Mouse (Mus musculus) retina, postnatal 7 days (tissue): ENCODE measurements around the gene Cd4.

Experiments
- DNase-seq: peaks from one replicate; pipeline ENCODE4 v3.0.0-alpha.2; 2012; ENCODE audit warnings: low read depth, low spot score

The Cd4 gene

DNA sequence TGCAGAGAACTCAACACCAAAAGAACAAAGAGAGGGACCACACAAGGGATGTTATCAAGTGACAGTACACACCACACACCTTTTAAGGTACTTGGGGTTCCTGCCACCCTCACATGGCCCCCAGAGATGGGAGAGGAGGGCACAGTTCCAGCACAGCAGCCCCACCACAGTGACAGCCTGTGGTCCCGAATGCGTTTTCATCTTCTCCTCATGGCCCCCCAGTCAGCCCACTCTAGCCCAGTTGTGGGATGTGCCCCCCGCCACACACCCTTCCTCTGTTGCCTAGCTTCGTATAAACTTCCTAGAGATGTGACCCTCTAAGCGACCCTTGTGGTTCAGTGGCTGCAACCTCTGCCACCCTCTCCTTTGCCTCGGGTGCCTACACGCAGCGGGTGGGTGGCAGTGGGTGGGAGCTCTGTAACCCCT, 2.1 kb downstream of the Cd4 start:
- DNase-seq = no peak

DNA sequence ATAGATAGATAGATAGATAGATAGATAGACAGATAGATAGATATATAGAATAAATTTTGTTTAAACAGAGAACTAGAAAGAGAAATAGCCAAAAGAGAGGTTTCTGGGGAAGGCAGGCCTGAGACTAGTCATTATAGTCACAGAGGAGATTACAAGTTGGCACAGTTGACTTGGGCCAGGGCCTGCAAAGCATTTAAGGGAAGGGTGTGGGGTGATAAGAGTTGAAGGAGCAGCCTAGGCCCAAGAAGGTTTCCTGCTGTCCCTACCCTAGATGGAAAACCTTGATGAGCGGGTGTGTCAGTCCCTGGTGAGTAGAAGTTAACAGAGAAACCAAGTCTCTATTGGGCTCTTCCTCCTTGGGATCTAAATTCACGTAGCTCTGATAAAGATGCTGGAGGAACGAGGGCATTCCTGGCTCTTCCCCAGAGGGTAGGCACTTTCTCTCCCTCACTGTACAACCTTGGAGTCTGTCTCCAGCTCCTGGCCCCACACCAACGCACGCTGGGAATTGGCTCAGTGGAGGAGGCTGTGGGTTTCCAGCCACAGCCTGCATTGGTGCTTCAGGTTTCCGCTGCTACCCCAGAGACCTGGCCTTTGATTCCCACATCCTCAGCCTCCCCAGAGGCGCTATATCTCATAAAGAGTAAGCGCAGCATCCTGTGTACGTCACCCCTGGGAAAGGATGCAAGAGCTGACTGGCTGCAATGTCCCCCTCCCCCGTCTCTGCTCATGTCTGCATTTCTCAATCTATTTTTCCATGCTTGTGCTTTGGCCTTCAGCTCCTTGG, 3.1 kb downstream of the Cd4 start:
- no peak for DNase-seq

DNA sequence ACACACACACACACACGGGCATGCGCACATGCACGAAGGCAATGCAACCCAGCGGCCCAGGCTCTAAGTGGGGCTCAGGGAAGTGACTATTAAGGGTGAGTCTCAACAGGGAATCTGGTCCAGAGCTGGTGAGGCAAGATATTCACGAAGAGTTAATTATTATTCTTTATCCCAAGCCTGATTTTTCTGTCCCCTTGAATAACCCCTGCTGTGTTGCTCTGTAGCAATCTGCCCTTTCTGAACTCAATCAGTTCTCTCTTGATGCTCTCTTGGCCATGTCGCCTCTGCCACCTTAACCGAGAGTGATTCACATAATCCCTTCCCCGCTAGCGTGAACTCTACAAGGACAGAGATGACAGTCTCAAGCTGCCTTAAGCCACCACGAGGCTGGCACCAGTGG, 4.7 kb downstream of the Cd4 start:
- DNase-seq = no peak

DNA sequence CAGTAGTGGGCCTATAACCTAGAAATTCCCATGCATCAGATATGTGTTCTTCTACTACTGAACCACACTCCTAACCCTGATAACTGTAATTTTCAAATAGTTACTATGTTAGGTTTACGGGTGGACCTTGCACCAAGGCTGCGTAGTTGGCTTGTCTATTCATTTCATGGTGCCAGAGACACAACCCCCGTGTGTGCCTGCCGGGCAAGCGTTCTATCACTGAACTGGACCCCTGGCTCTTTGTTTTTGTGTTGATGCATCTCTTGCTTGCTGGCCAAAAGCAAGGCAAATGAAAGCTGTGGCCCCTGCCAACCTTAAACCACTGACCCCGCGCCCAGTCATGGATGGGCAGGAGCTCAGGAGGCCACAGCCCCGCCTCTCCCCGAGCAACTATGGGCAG, 6.2 kb downstream of the Cd4 start:
- DNase-seq = no peak

DNA sequence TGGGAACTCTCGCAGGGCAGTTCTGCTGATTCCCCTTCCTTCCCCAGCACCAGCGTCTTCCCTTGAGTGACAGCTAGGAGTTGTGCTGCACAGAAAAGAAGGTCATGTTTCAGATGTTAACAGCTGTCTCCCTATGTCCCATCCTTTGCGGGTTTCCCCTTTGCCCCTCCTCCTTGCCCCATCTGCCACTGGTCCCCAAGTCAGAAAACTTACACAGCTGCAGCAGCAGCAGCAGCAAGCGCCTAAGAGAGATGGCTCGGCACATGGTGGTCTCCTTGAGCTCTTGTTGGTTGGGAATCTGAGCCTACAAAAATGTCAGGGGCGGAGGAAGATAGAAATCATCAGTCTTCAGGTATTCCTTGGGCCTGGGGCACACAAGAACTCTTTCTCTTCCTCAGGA, 8.6 kb downstream of the Cd4 start:
- DNase-seq = no peak

DNA sequence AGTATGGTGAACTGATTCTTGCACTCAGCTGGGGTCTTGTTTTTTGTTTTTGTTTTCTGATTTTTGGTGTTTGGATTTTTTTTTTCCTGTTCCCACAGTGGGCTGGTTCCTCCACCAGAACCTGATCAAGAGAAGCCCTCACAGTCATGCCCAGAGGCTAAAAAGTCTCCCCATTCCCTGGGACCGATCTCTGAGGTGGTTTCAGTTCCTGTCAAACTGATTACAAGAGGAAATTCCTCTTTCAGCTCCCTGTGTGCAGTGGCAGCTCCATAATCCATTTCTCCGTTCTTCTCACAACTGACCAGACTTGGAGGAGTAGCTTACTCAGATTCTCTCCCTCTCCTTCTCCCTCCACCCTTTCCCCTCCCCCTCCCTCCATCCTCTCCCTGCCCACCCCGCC, 13.7 kb downstream of the Cd4 start:
- DNase-seq = no peak

DNA sequence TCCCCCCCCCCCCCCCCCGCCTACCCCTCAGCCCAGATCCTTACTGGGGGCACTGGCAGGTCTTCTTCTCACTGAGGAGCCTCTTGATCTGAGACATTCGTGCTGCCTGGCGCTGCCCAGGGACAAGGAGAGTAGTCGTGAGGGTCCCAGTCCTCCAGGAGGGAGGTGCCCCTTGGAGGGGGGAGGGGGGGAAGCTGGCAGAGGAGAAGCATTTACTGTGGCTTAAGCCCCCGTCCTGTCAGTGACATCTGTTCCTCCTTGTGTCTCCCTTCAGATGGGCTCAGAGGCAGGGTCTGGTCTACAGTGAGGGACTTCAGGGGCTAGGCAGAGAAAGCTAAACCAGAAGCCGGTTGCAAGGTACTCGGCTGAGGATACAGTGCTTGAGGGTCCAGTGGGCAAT, 21.5 kb downstream of the Cd4 start:
- no peak for DNase-seq

DNA sequence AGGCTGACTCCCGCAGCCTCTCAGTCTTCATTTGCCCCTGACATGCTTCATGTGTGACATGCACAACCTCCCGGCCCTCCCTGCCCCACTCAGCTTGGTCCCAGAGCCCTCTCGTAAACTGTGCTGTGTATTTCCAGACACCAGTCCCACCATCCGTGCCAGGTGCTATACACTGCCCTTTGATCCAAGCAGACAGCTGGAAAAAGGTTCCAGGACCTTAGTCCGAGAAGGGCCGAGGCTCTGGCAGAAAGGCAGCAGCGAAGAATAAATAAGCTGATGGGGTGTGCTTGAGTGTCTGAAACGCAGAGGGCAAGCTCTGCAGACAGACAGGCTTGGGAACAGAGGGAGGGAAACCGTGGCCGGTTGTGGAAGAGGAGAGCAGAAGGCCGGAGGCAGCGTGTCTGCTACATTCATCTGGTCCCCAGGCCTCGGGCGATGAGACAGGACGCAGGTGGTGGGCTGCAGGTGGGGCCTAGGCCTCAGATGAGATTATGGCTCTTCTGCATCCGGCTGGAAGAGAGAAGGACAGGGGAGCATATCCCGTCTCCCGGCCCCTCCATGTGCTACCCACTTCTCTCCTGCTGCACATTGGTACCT, 22.2 kb downstream of the Cd4 start:
- DNase-seq = no peak

DNA sequence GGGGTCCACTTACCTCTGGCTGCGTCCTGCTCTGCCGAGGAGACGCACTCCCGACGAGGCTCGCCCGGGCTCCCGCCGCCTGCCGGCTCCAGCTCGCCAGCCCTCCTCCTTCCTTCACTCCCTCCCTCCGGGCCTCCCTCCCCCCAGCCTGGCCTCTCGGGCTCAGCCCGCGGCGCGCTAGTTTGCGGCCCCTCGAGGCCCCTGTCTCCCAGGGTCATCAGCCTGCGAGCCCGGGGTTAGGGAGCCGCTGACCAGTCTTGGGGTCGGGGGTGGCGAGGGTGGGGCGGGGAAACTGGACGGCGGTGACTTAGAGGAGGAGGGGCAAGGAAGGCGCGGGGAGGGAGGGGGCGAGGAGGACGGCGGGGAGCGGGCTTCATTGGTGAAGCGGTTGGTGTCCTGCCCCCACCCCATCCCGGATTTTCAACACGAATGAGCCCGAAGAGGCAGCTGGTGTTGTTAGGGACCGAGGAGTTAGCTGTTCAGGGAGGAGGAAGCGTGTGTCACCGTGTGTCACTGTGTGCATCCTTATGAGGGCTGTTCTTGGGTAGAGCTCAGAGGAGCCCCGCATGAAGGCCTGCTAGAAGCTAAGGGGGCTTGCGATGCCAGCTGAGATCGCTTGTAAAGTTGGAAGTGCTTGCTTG, 24.2 kb downstream of the Cd4 start, which contains the start of gene Gpr162:
TSS of gene Gpr162 (minus strand) at position 326 of the 641 bp plus-strand sequence.
- no peak for DNase-seq

DNA sequence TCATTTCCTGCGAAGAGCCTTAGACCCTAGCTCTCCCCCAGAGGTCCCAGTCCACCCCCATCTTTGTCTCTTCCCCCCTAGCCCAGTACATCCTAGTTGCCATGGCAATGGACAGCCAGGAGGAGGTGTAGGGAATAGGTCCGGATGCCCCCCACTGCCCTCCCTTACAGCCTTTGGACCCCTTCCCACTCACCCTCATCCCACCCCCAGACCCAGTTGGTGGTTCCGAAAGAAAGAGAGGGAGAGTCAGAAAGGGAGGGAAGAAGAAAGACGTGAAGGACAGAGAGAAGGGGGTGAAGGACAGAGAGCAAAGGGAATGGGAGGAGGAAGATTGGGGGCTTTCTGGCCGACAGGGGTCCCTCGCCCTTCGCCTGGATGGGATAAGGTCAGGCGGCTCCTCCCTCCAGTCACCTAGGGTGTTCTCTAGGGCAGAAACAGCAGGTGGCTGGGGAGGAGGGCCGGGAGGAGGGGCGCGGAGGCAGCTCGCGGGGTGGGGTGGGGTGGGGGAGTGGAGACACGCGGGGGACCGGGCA, 24.8 kb downstream of the Cd4 start:
- DNase-seq = no peak

DNA sequence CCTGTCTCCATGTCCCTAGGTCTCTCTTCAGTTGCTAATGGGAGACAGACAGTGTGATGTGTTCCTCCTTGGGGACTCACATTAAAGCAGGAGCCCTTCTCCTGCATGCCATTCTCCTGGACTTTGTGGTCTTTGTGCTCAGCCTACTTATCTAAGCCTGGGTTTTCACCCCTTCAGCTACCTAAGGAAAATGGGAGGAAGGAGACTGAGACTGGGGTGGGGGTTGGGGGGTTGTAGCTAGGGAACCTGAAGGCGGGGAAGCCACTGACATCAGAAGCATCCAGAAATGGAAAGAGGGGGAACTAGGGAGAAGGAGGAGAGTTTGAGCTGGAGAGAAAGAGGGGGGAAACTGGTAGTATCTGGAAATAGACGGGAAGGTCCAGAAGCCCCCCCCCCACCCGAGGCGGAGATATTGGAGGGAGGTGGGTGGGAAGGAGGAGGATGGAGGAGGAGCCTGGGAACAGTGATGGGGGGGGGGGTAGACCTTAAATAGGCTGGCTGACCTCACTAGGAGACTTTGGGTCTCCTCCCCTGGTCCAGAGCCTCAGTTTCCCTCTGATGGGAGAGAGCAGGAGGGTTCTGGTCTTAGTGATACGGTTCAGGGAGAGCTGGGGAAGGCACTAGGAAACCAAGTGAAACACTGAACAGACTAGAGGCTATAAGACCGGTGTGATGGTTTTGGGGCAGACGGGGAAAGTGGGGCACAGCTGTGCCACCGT, 25.5 kb downstream of the Cd4 start:
- no peak for DNase-seq

DNA sequence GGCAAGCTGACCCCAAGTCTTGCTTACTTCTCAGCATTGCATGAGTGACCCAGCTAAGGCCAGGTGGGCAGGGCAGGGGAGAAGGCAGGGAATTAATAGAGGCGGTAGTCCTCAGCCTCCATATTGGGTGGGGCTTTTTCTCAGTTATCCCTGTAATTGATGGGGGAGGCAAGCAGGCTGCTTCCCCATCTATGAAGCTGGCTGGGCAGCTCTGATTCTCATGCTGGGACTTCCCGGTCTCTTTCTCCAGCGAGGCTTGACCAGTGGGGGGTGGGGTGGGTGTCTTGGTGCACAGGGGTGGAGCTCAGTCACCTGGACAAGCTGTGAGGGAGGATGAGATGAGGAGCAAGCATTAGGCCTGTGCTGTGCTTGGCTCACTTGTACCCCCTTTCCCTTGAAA, 26.2 kb downstream of the Cd4 start:
- no peak for DNase-seq

DNA sequence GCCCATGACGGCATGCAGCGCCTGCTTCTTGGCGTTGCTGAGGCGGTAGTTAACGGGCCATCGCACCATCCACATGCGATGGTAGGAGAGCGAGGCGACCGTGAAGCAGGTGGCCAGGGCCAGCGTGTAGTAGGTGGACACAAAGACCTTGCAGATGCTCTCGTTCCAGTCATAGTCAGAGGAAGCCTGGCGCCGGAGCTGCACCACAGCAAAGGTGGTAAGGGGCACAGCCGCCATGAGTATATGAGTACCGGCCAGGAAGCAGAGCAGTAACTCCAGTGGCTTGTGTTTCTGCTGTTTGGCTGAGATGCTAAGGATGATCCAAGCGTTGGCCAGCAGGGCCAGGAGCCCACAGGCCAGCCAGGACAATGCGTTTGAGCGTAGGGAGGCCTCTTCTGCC, 26.8 kb downstream of the Cd4 start:
- DNase-seq = no peak

DNA sequence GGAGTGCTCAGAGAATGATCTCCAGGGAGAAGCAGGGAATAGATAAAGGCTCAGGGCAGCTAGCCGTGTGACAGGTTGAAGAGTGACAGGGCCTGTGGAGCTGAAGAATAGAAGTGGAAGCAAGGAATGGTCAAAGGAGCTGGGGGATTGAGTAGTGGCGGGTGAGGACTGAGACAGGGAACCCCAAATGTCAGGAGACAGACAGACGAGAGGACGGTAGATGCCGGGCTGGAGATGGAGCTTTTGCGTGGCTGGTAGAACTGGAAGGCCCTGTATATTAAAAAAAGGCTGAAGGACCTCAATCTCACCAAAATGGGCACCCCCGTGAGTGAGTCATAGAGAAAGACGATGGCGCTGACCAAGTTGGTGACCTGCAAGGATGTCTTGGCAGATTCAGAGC, 27.5 kb downstream of the Cd4 start:
- no peak for DNase-seq

DNA sequence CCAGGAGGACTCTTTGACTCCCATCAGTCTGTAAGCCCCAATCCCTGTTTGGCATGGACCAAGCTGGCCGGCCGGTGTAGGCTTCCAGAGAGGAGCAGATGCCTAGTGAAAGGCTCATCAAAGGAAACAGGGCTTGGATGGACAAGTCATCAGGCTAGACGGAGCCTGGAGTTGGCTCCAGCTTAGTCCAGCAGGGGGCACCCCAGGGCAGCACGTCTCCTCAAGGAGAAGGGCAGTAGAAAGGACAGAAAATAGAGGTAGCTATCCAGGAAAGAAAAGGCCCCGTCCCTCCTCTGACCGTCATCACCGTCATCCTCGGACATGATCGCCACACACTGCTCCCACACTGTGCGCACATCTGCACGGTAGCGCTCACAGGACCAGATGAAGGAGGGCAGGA, 28.3 kb downstream of the Cd4 start:
- peak; percentile 81 for DNase-seq

DNA sequence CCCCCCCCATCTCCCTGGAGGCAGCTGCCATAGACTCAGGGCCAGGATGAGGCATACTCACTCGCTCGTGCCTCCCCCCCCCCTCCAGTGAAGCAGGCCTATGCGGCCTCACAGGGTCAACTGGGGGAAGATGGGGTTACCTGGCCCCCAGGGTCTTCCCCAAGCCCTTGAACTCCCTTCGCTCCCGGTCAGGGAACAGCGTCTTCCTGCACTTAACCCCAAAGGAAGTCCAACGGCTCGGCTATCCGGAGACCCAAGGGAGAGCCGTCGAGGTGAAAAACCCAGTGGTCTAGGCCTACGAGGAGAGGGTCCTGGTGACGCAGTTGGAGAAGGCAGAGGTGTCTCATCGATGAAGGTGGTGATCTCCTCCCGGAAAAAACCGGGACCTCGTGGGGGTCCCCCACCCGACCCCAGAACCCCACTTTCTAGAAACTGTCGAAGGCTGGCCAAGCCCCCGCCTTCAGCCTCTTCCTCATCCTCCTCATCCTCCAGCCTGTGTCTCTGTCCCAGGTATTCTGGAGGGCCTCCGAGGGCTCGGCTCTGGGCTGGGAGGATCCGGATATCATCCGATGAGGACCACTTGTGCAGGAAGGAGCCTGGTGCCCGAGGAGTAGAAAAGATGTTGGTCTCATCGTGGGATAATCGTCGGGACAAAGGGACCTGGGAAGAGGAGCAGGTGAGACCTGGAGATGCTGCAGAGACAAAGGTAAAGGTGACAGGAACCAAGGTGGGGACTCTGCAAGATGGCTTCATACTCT, 29.3 kb downstream of the Cd4 start:
- no peak for DNase-seq

DNA sequence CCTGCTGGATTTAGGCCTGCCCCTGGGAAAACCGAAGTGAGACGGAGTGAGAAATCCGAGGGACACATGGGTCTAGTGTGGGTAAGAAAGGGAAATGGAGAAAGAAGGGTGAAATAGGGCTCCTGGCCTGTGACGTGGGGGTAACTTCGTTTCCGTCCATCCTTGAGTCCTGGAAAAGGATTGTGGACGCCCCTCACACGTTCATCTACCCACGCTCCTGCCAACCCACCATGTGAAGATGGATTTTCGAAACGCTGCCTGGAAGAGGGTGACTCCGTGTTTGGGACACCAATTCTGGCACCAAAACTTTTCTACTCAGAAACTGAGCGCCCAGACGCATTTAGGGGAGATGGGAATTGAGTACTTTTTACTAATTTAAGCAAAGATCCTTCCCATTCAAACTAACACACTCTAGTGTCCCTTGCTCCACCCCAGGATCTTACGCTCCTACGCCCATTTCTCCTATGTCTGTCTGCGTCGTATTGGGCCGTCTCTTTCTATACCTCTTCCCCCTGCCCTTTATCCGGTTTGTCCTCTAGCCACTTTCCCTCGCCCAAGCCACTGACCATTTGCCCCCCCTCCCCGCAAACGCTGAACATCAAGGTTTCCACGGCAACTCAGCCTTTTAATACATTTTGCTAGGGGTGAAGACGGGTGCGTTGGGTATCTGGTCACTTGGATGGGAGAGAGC, 30.0 kb downstream of the Cd4 start:
- no peak for DNase-seq

DNA sequence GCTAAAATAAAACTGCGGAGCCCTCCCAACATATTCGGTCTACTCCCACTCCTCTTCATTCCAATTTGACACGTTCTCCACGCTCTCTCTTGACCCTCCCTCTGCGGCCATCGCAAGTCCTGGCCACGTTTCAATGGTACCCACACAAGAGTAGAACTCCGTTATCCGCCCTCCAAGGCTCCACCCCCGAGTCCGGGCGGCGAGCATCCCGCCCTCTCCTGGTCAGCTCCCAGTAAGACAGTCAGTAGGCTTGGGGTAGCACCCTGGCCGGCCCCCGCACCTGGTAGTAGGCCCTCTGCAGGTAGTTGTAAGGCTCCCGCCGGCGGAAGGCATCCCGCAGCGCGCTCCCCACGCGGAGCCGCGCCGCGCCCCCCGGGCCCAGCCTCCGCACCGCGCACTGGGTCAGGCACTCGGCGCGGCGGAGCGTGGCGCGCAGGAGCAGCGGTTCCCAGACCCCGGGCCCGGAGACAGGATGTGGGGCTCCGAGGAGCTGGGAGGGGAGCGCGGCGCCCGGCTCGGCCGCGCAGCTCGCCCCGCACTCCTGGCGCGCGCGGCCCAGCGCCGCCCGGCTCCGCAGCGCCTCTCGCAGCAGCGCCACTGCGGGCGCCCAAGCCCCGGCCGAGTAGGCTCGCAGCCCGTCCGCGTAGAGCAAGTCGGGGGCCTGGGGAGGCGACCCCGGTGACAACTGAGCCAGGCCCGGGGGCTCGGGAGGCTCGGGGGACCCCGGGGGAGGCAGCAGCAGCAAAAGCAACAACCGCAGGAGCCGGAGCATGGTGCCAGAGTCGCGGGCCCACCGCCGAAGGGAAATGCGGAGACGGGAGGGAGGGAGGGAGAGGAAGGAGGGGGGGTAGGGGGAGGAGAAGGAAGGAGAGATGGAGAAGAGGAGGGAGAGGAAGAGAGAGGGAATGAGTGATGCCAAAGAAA, 30.8 kb downstream of the Cd4 start, which contains the start of gene P3h3:
TSS of gene P3h3 (minus strand) at position 837 of the 924 bp plus-strand sequence.
- DNase-seq = peak; percentile 69

DNA sequence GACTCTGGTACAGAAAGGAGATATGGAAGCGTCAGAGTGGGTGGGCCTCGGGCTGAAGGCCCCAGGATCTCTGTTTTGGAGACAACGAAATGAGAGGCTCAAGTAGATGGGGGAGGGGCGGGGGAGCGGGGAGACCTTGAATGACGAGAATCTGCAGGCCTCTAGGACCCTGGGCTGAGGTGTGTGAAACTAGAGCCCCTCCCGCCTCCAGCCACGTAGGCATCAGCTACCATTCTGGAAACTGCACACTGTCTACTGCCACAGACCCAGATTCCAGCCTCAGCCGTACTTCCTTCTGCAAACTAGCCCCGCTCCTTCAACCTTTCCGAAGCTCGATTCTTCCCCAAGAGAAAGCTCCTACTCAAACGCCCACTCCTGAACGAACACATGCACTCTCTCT, 31.7 kb downstream of the Cd4 start:
- DNase-seq = no peak

DNA sequence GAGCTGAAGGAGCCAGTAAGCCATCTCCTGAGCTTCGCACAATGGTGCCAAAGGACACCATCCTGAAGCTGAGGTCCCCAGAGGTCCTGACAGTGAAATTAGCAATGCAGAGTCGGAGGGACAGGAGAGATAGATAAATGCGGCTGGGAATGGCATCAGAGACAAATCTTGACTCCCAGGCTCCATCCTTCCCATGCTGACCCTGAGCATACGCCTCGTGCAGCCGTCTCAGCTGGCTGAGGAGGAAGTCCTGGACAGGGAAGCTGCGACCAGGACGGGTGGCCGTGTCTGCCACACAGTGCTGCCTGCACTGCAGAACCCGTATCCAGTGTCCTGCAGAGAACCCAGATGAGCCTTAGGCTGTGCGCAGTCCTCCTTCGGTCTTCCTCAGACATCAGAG, 33.4 kb downstream of the Cd4 start:
- no peak for DNase-seq
